Comparison of ENCODE assay signal across 9 mouse cellular contexts in the genomic region with DNA sequence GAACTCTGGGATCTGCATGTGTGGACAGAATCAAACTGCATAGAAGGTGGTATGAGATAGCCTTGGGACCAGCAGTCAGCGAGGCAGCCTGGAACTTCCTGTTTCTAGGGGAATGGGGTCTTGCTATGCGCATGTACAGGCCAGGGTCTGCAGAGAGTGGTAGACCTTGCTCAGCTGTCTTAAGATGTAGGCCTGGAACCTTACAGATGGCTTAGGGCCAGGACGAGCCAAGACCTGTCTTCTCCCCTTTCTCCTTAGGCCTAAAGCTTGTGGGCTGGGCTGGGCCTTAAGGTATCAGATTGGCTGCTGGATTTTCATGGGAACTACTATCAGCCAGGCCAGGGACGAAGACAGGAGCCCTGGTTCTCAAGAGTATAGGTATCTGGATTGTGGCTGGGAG. TPM values are rescaled to one million over a fixed set of nuclear protein-coding genes. Genes with fewer than 3 reads are reported as not detected.
A peak's percentile ranks its signal among the peaks of the same experiment; 100 is the strongest.
DNase-seq lines count a peak whose midpoint lies in the region; ATAC-seq lines count a peak whose summit lies in the region.
"Had no signal": no experiment of that assay in that cellular context is flagged by ENCODE, and none has a peak within 500 bp of the region (broad histone marks: within the 10 kb centered on the region; RNA-seq: fewer than 3 reads in every experiment).

No protein-coding gene starts in this region.

- H3K27ac ChIP-seq in forebrain, embryonic 10.5 days = peak overlapping the region; percentile 69
- H3K27ac ChIP-seq in forebrain, embryonic 15.5 days (replicated peaks) = no peak overlapping the region
- H3K27ac ChIP-seq in lung, embryonic 16.5 days (ENCODE audit: low read length) = no peak overlapping the region
- no peak overlapping the region for H3K27ac ChIP-seq in intestine, embryonic 14.5 days (ENCODE audit: low read depth)
- H3K27ac ChIP-seq in midbrain, embryonic 16.5 days (ENCODE audit: low read length) = no peak overlapping the region

- no peaks in the 10 kb centered on the region for H3K9me3 ChIP-seq in forebrain, embryonic 10.5 days
- H3K9me3 ChIP-seq in forebrain, embryonic 15.5 days = no peaks in the 10 kb centered on the region
- no peaks in the 10 kb centered on the region for H3K9me3 ChIP-seq in lung, embryonic 16.5 days (ENCODE audit: control insufficient read depth, low read length)
- no peaks in the 10 kb centered on the region for H3K9me3 ChIP-seq in intestine, embryonic 14.5 days (ENCODE audit: control insufficient read depth, low read length)
- H3K9me3 ChIP-seq in midbrain, embryonic 16.5 days (replicated peaks; ENCODE audit: control insufficient read depth, low read length, poor library complexity, severe bottlenecking) = no peaks in the 10 kb centered on the region

- DNase-seq in forebrain, embryonic 10.5 days (ENCODE audit: extremely low spot score, low spot score) = no peak
- DNase-seq in lung, postnatal 36 days = no peak
- no peak for DNase-seq in intestine, embryonic 14.5 days (ENCODE audit: low spot score)
- no peak for DNase-seq in frontal cortex, adult 2 months (ENCODE audit: extremely low spot score in 1 of 2, low spot score in 1 of 2)
- no peak for DNase-seq in left cerebral cortex, adult 18-20 months (ENCODE audit: low spot score in 2 of 2)
- DNase-seq: embryo, embryonic 11 days had no signal

- ATAC-seq in forebrain, embryonic 15.5 days (replicated peaks) = no peak
- no peak for ATAC-seq in lung, embryonic 16.5 days (ENCODE audit: low read depth)
- ATAC-seq in intestine, embryonic 14.5 days (replicated peaks; ENCODE audit: low FRiP score, low TSS enrichment, low read depth) = no peak
- no peak for ATAC-seq in midbrain, embryonic 16.5 days

- H3K9ac ChIP-seq in forebrain, embryonic 15.5 days (replicated peaks) = no peak overlapping the region
- H3K9ac ChIP-seq in lung, embryonic 16.5 days (ENCODE audit: low read length) = peak overlapping the region; percentile 98
- H3K9ac ChIP-seq in intestine, embryonic 14.5 days (ENCODE audit: low read length) = 0 out of 2 replicates have a peak overlapping the region, but pooled peaks have one; percentile 20
- peak overlapping the region; percentile 35; the same call in 1 of the 2 replicates for H3K9ac ChIP-seq in midbrain, embryonic 16.5 days (ENCODE audit: low read depth, low read length)

- WGBS in forebrain, embryonic 10.5 days = 85% methylated on average over 4 of the region's 4 CpGs
- 85% methylated on average over 4 of the region's 4 CpGs for WGBS in forebrain, embryonic 15.5 days
- WGBS in lung, embryonic 16.5 days = 78% methylated on average over 4 of the region's 4 CpGs
- WGBS in intestine, embryonic 14.5 days = 77% methylated on average over 4 of the region's 4 CpGs
- 84% methylated on average over 4 of the region's 4 CpGs for WGBS in midbrain, embryonic 16.5 days

- H3K27me3 ChIP-seq in forebrain, embryonic 10.5 days (ENCODE audit: poor library complexity, severe bottlenecking) = peaks cover 23% of the 10 kb centered on the region
- H3K27me3 ChIP-seq in forebrain, embryonic 15.5 days = no peaks in the 10 kb centered on the region
- H3K27me3 ChIP-seq in lung, embryonic 16.5 days (ENCODE audit: control insufficient read depth, insufficient read depth, low read depth, low read length) = no peaks in the 10 kb centered on the region
- H3K27me3 ChIP-seq in intestine, embryonic 14.5 days (replicated peaks; ENCODE audit: control insufficient read depth, insufficient read depth, low read length) = no peaks in the 10 kb centered on the region
- H3K27me3 ChIP-seq in midbrain, embryonic 16.5 days (ENCODE audit: control insufficient read depth, insufficient read depth, low read depth, low read length) = no peaks in the 10 kb centered on the region

- H3K36me3 ChIP-seq in forebrain, embryonic 10.5 days (replicated peaks) = no peaks in the 10 kb centered on the region
- H3K36me3 ChIP-seq in forebrain, embryonic 15.5 days = no peaks in the 10 kb centered on the region
- H3K36me3 ChIP-seq in lung, embryonic 16.5 days (ENCODE audit: control insufficient read depth, insufficient read depth, low read length) = no peaks in the 10 kb centered on the region
- H3K36me3 ChIP-seq in intestine, embryonic 14.5 days (ENCODE audit: control insufficient read depth, insufficient read depth, low read length) = no peaks in the 10 kb centered on the region
- no peaks in the 10 kb centered on the region for H3K36me3 ChIP-seq in midbrain, embryonic 16.5 days (ENCODE audit: control insufficient read depth, insufficient read depth, low read length)

- no peak overlapping the region for H3K4me2 ChIP-seq in forebrain, embryonic 15.5 days (replicated peaks)
- H3K4me2 ChIP-seq in lung, embryonic 16.5 days (ENCODE audit: low read depth, low read length) = no peak overlapping the region
- H3K4me2 ChIP-seq in intestine, embryonic 14.5 days (ENCODE audit: low read length) = peak overlapping the region; percentile 94
- H3K4me2 ChIP-seq in midbrain, embryonic 16.5 days (ENCODE audit: low read length) = no peak overlapping the region

- H3K4me1 ChIP-seq in forebrain, embryonic 10.5 days = peaks cover 89% of the 10 kb centered on the region
- H3K4me1 ChIP-seq in forebrain, embryonic 15.5 days = peaks cover 49% of the 10 kb centered on the region
- peaks cover 64% of the 10 kb centered on the region for H3K4me1 ChIP-seq in lung, embryonic 16.5 days (replicated peaks; ENCODE audit: control insufficient read depth, insufficient read depth, low read length)
- peaks cover 58% of the 10 kb centered on the region for H3K4me1 ChIP-seq in intestine, embryonic 14.5 days (replicated peaks; ENCODE audit: control insufficient read depth, insufficient read depth, low read length)
- peaks cover 36% of the 10 kb centered on the region for H3K4me1 ChIP-seq in midbrain, embryonic 16.5 days (ENCODE audit: control insufficient read depth, insufficient read depth, low read length)

- H3K4me3 ChIP-seq in forebrain, embryonic 10.5 days = 0 out of 2 replicates have a peak overlapping the region, but pooled peaks have one; percentile 10
- H3K4me3 ChIP-seq in forebrain, embryonic 15.5 days = no peak overlapping the region
- no peak overlapping the region for H3K4me3 ChIP-seq in lung, embryonic 16.5 days (ENCODE audit: low read length)
- no peak overlapping the region for H3K4me3 ChIP-seq in intestine, embryonic 14.5 days (ENCODE audit: low read depth, low read length)
- H3K4me3 ChIP-seq in midbrain, embryonic 16.5 days (ENCODE audit: low read depth, low read length) = no peak overlapping the region

RNA-seq across cellular contexts. Expression of a gene that starts 4.4 kb away (rescaled TPM):
- polyA plus RNA-seq in forebrain, embryonic 10.5 days (2016; fragmentation: Nextera tagmentation; extraction: Ambion mirVana) = 7.7 and 7.8 TPM in 2 replicates
- polyA plus RNA-seq in forebrain, embryonic 15.5 days (2015; fragmentation: Nextera tagmentation; extraction: Ambion mirVana) = 3.2 TPM in 2 replicates
- polyA plus RNA-seq in lung, embryonic 16.5 days (2015; fragmentation: Nextera tagmentation; extraction: Ambion mirVana) = 11.3 TPM in 2 replicates
- 8.3 and 9.2 TPM in 2 replicates for polyA plus RNA-seq in intestine, embryonic 14.5 days (2014; fragmentation: Nextera tagmentation; extraction: Ambion mirVana)
- 2.5 and 2.8 TPM in 2 replicates for polyA plus RNA-seq in midbrain, embryonic 16.5 days (2015; fragmentation: Nextera tagmentation; extraction: Ambion mirVana)
- 12.3 and 16.0 TPM in 2 replicates for polyA plus RNA-seq in frontal cortex, adult 2 months (2012; rRNA removed)
- total RNA-seq in left cerebral cortex, adult 18-20 months (2021) = 10 to 100 TPM; 25.2 to 25.5 TPM
